Mouse (Mus musculus): Measurements from ENCODE around the gene Nln.

The Nln gene

GRCm38 (mm10) chr13:104038891-104039290 is 70.5 kb downstream of the Nln start:
- no peak for TF ChIP-seq GATA4 (IDR thresholded peaks at IDR 0.05; ENCODE audit: insufficient replicate concordance, low read length)

DNA sequence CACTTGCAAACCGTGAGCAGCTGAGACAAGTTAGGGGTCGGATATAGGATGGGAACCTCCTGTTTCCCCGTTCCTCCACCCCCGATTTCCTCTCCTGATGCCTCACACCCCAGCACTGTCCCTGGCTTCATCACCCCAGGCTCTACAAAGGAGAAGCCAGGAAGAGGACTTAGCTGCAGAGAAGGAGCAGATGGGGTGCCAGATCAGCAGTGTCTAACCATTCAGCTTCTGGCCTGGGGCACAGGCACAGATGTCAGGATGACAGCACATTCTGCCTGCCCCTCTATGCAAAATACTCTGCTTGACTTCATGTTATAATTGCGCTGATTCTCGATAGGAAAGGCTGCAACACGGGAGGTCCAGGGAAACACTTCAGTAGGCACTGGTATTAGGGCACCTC is 71.1 kb downstream of the Nln start:
- no peak for TF ChIP-seq GATA4 (IDR thresholded peaks at IDR 0.05; ENCODE audit: insufficient replicate concordance, low read length)

DNA sequence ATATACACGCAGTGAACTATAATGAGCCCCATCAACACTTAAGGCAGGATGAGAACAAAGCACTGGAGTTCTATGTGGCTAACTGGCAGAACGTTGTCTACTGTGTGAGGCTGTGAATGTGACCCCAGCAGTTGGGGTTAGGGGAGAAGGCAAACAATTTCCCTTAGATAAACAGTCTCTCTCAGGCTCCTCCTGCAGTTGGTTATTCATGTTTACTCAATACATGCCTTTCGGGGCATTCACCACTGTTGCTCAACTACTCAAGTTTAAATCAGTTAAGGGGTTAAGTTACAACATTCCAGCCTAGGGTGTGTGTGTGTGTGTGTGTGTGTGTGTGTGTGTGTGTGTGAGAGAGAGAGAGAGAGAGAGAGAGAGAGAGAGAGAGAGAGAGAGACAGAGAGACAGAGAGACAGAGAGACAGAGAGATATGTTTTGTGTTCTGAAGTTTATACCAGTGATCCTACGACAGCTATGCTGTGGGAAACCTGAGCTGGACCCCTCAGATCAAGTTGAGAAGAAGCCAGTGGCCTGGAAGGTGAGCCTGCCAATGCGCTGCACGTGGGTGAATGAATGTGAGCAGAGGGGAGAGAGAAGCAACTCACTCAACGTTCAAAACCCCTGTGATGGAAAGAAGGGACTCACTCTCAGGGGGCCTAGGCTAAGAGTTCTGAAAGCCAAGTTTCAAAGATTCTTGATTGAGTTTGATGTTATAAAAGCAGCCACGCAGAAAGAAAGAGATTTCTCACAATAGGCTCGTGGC is 71.7 kb downstream of the Nln start:
- peak; percentile 51; the same call in 1 of the 2 replicates for TF ChIP-seq GATA4 (IDR thresholded peaks at IDR 0.05; ENCODE audit: insufficient replicate concordance, low read length)

DNA sequence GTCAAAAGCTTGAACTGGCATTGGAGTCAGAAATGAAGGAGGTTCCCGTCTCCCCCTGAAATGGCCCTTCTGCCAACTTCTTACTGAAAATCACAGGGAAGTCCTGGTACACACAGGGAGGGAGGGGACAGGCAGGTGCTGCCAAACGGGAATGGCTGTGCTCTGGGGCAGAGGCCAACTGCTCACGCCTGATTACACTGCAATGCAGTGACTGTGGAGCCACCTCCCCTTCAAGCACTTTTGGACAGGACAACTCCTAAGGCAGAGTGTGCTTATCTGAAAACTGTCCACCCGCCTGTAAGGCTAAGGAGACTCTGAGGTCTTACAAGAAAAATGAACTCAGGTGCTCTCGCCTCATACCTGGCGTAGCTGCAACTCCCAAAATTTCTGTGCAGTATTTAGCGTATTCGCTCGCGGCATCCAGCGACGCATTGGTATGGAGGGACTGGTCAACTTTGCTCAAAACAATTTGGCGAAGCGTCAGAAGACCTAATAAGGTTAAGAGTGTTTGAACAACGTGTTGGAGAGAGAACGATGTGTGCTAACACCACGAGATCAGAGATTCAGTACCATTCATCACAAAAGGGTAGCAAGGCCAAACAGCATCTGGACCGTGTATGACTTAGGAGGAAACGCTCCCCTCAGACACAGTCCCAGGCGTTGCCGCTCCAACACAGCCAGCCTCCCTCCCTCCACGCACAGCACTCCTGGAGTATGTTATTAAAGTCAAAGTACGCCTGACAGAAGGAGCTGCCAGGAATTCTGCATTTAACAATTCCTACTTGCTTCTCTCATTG is 72.7 kb downstream of the Nln start:
- TF ChIP-seq GATA4 (IDR thresholded peaks at IDR 0.05; ENCODE audit: insufficient replicate concordance, low read length): peak; percentile 44; the same call in 1 of the 2 replicates

DNA sequence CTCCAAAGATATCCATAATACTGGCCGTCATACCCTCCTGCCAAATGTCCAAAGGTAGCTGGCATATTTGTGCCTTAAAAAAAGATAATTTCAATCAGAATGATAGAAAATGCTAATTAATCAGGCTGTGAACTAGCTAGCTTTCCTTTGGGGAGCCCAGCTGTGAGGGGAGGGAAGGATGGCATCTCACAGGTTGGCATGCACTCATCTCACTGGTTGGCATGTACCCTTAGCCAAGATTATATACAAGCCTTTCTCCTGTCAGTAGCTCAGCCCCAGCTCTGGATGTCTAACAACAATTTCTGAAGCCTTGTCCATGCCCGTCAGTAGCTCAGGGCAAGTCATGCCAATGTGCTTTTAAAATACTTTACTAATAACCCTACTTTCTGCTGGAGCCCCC is 73.8 kb downstream of the Nln start:
- no peak for TF ChIP-seq GATA4 (IDR thresholded peaks at IDR 0.05; ENCODE audit: insufficient replicate concordance, low read length)

DNA sequence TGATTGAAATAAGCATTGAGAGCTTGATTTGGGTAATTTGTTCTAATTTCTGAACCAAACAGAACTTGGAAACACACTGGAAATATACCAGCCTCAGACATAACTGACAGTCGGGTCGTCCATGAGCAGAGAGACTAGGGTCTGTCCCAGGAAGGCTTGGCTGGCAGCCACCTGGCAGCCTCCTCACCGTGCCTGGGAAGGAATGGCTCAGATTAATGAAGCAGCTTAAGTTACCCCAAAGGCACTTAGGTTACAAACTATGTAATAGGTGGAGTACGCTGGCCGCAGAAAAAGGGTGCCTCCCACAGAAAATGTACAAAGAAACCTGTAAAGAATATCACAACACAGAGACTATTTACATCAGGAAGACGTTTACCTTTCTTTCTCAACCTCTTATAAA is 74.6 kb downstream of the Nln start:
- no peak for TF ChIP-seq GATA4 (IDR thresholded peaks at IDR 0.05; ENCODE audit: insufficient replicate concordance, low read length)

GRCm38 (mm10) chr13:104032620-104033133 is 76.7 kb downstream of the Nln start:
- TF ChIP-seq GATA4 (IDR thresholded peaks at IDR 0.05; ENCODE audit: insufficient replicate concordance, low read length): no peak

GRCm38 (mm10) chr13:104031821-104032331 is 77.5 kb downstream of the Nln start:
- no peak for TF ChIP-seq GATA4 (IDR thresholded peaks at IDR 0.05; ENCODE audit: insufficient replicate concordance, low read length)

- TF ChIP-seq GATA4 (IDR thresholded peaks at IDR 0.05; ENCODE audit: insufficient replicate concordance, low read length): no peak
Measured at GRCm38 (mm10) chr13:104030956-104031355, 78.5 kb downstream of the Nln start.

GRCm38 (mm10) chr13:104029511-104029910 is 79.9 kb downstream of the Nln start:
- TF ChIP-seq GATA4 (IDR thresholded peaks at IDR 0.05; ENCODE audit: insufficient replicate concordance, low read length): no peak

DNA sequence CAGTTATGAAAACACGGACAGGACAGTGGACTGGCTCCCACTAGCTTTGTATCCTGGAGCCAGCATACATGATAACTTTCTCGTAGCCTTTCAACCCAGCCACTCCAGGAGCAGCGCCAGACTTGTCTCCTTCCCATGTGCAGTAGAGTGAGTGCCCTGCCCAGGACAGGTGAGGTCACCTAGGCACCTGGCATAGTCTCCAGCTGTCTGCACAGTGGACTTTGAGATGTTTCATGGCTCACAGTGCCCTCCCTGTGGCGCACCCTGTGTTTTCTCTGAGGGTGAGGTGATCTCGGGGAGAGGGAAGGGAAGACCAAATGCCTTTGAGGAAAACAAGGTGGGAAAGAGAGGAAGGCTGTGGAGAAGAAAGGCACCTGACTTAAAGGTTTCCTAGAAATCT is 80.3 kb downstream of the Nln start:
- no peak for TF ChIP-seq GATA4 (IDR thresholded peaks at IDR 0.05; ENCODE audit: insufficient replicate concordance, low read length)

- TF ChIP-seq GATA4 (IDR thresholded peaks at IDR 0.05; ENCODE audit: insufficient replicate concordance, low read length): no peak
Measured at GRCm38 (mm10) chr13:104026525-104026924, 82.9 kb downstream of the Nln start.

DNA sequence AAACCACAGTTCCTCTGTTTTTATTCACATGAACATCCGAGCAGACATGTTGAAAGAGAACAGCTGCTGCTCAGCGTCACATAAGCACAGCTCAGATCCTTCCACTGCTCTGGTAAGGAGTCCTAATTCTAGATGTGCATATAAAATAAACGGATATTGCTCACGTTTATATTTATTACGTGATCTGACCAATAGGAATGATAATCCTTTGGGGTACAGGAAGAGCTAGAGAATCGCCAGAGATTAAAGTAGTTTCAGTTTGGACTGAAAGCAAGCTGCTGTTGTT is 83.8 kb downstream of the Nln start:
- TF ChIP-seq GATA4 (IDR thresholded peaks at IDR 0.05; ENCODE audit: insufficient replicate concordance, low read length): no peak

- no peak for TF ChIP-seq GATA4 (IDR thresholded peaks at IDR 0.05; ENCODE audit: insufficient replicate concordance, low read length)
Measured at GRCm38 (mm10) chr13:104024856-104025709, 84.3 kb downstream of the Nln start.

GRCm38 (mm10) chr13:104024275-104024674 is 85.1 kb downstream of the Nln start:
- no peak for TF ChIP-seq GATA4 (IDR thresholded peaks at IDR 0.05; ENCODE audit: insufficient replicate concordance, low read length)

All from liver, adult (tissue).